Mouse (Mus musculus): Measurements from ENCODE around the gene Carhsp1. TPM values are rescaled to one million over a fixed set of nuclear protein-coding genes. Genes with fewer than 3 reads are reported as not detected.

Carhsp1 gene
- polyA plus RNA-seq, 1 experiment: 149 TPM

DNA sequence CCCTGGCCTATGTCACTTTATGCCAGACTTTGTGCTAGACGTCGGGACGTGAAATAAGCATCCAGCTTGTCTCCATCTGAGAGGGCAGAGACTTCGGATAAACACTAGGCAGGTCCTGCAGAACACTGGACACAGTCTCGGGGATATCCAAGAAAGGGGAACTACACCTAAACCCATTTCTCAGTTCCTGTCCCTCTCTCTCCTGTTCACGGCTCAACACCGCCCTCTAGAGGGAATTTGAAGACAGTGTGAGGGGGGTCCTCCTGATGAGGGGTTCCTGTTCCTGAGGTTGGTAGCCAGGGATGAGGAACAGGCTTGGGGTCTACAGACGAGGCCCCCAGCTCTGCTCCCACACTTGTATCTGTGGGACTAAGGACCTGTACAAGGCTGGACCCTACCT lies 2.2 kb upstream of the Carhsp1 start:
- peak; percentile 84 for DNase-seq (ENCODE audit: low read depth)
- no peak for TF ChIP-seq POLR2A (IDR thresholded peaks at IDR 0.05; ENCODE audit: borderline replicate concordance, extremely low read depth, insufficient read depth, insufficient read length, poor library complexity, severe bottlenecking)
- peak; percentile 84 for TF ChIP-seq CTCF (IDR thresholded peaks at IDR 0.05; ENCODE audit: borderline replicate concordance, extremely low read depth, insufficient read depth, insufficient read length)

DNA sequence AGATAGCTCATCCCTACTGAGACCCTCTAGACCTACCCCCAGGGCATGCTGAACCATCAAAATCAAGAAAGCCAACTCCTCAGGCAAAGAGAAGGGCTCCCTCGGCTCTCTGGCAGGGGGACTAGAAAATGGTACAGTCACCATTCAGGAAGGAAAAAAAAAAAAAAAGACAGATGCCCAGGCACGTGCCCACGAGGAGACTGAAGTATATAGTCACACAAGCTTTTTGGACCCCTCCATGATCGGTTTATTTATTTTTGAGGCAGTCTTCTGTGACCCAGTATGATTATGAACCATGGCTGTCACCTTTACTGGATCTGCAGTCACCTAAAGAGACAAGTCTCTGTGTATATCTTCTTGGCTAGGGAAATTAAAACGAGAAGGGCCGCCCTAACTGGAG lies 1.4 kb upstream of the Carhsp1 start:
- DNase-seq (ENCODE audit: low read depth): no peak
- TF ChIP-seq POLR2A (IDR thresholded peaks at IDR 0.05; ENCODE audit: borderline replicate concordance, extremely low read depth, insufficient read depth, insufficient read length, poor library complexity, severe bottlenecking): no peak
- TF ChIP-seq CTCF (IDR thresholded peaks at IDR 0.05; ENCODE audit: borderline replicate concordance, extremely low read depth, insufficient read depth, insufficient read length): no peak

- TF ChIP-seq POLR2A (IDR thresholded peaks at IDR 0.05; ENCODE audit: borderline replicate concordance, extremely low read depth, insufficient read depth, insufficient read length, poor library complexity, severe bottlenecking) (no peak), CTCF (IDR thresholded peaks at IDR 0.05; ENCODE audit: borderline replicate concordance, extremely low read depth, insufficient read depth, insufficient read length) (no peak)
These were observed 856 bp upstream of the Carhsp1 start for GRCm38 (mm10) chr16:8672811-8673210.

GRCm38 (mm10) chr16:8672350-8672687 lies 364 bp upstream of the Carhsp1 start:
- no peak for DNase-seq (ENCODE audit: low read depth)
- TF ChIP-seq POLR2A (IDR thresholded peaks at IDR 0.05; ENCODE audit: borderline replicate concordance, extremely low read depth, insufficient read depth, insufficient read length, poor library complexity, severe bottlenecking) (no peak), CTCF (IDR thresholded peaks at IDR 0.05; ENCODE audit: borderline replicate concordance, extremely low read depth, insufficient read depth, insufficient read length) (no peak)

More at GRCm38 (mm10) chr16:8672811-8673210, 856 bp upstream of the Carhsp1 start:
- DNase-seq (ENCODE audit: low read depth): no peak

DNA sequence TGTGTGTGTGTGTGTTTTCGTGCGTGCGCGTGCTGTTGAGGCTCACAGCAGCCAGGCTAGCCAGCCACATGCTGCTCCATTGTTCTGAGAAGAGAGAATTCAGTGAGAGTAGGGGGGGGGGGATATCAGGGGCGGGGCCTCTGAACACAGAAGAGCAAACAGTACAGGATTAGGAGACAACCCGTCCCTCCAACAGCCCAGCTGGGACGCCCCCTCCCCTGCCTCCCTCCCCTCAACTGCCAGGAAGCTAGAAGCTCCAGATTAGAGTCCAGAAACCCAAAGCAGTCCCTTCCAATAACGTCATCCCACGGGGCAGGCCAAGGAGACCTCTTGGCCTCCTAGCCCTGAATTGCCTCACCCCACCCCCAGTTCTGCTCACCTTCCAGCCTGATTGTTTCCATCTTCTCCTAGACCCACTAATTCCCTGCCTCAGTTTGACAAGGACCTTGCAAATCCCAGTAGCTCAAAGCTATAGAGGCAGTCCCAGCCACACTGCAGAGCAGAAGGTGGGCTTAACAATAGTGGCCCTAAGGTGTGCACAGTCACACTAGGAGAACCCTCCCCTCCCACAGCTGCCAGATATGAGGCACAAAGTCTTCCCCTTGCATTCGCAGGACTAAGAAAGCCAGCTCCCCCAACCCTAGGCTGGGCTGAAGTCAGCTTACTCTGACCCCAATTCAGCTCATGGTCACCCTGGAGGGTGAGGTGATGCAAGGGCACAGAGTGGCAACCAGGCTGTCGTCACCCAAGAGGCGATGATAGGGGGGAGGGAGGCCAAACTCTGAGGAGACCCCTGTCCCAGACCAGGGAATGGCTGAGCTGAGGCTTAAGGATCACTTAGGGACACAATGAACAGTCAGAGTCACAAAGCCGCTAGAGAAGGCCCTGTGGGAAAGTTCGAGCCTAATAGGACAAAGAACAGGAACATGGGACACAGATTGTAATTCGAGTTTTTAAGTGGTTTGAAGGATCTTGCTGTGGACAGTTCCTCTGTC lies 1.6 kb downstream of the Carhsp1 start:
- DNase-seq (ENCODE audit: low read depth): peak; percentile 85
- TF ChIP-seq CTCF (IDR thresholded peaks at IDR 0.05; ENCODE audit: borderline replicate concordance, extremely low read depth, insufficient read depth, insufficient read length): no peak
- TF ChIP-seq POLR2A (IDR thresholded peaks at IDR 0.05; ENCODE audit: borderline replicate concordance, extremely low read depth, insufficient read depth, insufficient read length, poor library complexity, severe bottlenecking): no peak

DNA sequence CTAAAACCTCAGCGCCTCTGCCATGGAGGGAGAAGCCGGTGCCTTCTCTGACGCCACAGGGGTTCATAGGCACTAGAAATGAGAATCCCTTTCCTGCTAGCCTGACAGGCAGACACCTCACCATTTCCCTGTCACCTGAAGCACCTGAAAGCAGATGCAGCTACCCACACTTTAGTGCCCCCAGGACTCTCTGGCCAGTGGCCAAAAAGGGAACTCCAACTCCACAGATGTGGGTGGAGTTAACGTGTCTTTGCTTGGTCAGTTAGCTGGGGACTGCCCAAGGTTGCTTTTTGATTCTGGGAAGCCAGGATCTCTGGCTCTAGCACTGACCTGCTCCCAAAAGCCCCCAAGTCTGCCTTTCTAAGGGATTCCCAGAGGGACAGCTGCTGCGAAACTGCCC lies 2.5 kb downstream of the Carhsp1 start:
- TF ChIP-seq CTCF (IDR thresholded peaks at IDR 0.05; ENCODE audit: borderline replicate concordance, extremely low read depth, insufficient read depth, insufficient read length): no peak
- DNase-seq (ENCODE audit: low read depth): peak; percentile 12

GRCm38 (mm10) chr16:8668386-8668785 lies 3.6 kb downstream of the Carhsp1 start:
- TF ChIP-seq CTCF (IDR thresholded peaks at IDR 0.05; ENCODE audit: borderline replicate concordance, extremely low read depth, insufficient read depth, insufficient read length) (no peak), POLR2A (IDR thresholded peaks at IDR 0.05; ENCODE audit: borderline replicate concordance, extremely low read depth, insufficient read depth, insufficient read length, poor library complexity, severe bottlenecking) (no peak)
- DNase-seq (ENCODE audit: low read depth): no peak

DNA sequence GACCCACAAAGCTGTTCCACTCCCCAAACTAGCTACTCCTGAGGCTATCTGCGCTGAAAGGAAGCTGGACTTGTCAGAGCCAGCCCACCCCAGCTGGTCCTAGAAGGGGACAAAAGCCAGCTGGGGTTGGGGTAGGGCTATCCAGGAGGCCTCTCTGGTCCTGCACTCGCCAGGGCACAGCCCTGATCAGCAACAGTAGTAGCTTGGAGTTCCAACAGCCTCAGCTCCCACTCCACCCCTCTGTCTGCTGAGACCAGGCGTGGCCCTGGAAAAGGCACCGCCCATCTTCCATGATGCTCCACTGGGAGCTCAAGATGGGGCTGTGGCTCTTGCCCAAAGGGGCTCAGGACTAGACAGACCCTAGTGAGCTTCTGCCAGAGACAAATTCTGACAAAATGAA lies 4.1 kb downstream of the Carhsp1 start:
- DNase-seq (ENCODE audit: low read depth): no peak

DNA sequence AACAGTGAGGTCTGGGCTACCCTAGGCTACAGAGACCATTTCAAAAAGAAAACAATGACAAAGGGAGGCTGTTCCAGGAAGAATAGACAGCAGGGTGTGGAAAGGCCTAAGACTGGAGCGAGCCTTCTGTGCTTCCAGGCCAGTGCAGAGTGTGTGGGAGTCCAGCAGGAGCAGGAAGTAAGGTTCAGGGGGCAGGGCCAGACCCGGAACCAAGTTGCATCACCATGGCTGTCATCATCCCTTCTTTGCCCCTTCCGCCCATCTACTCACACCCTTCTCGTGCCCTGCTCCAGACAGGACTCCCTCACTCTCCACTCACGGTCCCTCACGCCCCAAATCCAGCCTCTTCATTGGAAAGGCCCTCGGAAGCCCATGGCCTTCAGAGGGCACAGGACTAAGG lies 4.7 kb downstream of the Carhsp1 start:
- TF ChIP-seq CTCF (IDR thresholded peaks at IDR 0.05; ENCODE audit: borderline replicate concordance, extremely low read depth, insufficient read depth, insufficient read length) (no peak), POLR2A (IDR thresholded peaks at IDR 0.05; ENCODE audit: borderline replicate concordance, extremely low read depth, insufficient read depth, insufficient read length, poor library complexity, severe bottlenecking) (no peak)
- no peak for DNase-seq (ENCODE audit: low read depth)

More for the DNA sequence above, 4.1 kb downstream of the Carhsp1 start:
- TF ChIP-seq CTCF (IDR thresholded peaks at IDR 0.05; ENCODE audit: borderline replicate concordance, extremely low read depth, insufficient read depth, insufficient read length) (no peak), POLR2A (IDR thresholded peaks at IDR 0.05; ENCODE audit: borderline replicate concordance, extremely low read depth, insufficient read depth, insufficient read length, poor library complexity, severe bottlenecking) (no peak)

GRCm38 (mm10) chr16:8666452-8666851 lies 5.5 kb downstream of the Carhsp1 start:
- no peak for DNase-seq (ENCODE audit: low read depth)
- TF ChIP-seq CTCF (IDR thresholded peaks at IDR 0.05; ENCODE audit: borderline replicate concordance, extremely low read depth, insufficient read depth, insufficient read length): no peak
- TF ChIP-seq POLR2A (IDR thresholded peaks at IDR 0.05; ENCODE audit: borderline replicate concordance, extremely low read depth, insufficient read depth, insufficient read length, poor library complexity, severe bottlenecking): no peak

DNA sequence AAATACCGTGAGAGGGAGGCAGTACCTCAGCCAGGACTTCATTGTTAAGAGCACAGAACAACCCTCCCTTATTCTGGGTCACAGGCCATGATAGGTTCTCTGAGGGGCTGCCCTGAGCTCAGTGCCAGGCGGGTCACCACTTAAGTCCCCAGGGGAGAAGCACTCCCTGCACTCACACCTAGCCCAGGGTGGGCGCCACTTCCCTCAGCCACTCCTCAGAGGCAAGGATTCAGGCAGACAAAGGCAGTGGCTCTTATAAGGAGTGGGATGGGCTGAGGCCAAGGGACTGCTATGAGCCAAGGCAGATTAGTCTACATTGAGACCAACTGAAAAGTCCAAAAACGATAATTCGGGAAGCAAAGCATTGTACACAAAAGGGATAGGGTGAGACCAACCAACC lies 6.6 kb downstream of the Carhsp1 start:
- no peak for DNase-seq (ENCODE audit: low read depth)
- TF ChIP-seq CTCF (IDR thresholded peaks at IDR 0.05; ENCODE audit: borderline replicate concordance, extremely low read depth, insufficient read depth, insufficient read length): no peak
- TF ChIP-seq POLR2A (IDR thresholded peaks at IDR 0.05; ENCODE audit: borderline replicate concordance, extremely low read depth, insufficient read depth, insufficient read length, poor library complexity, severe bottlenecking): no peak
